Mouse (Mus musculus): ENCODE measurements around the gene Fggy.

Gene Fggy

GRCm38 (mm10) chr4:95788867-95789266, 231.6 kb downstream of the Fggy start:
- no peak for DNase-seq

DNA sequence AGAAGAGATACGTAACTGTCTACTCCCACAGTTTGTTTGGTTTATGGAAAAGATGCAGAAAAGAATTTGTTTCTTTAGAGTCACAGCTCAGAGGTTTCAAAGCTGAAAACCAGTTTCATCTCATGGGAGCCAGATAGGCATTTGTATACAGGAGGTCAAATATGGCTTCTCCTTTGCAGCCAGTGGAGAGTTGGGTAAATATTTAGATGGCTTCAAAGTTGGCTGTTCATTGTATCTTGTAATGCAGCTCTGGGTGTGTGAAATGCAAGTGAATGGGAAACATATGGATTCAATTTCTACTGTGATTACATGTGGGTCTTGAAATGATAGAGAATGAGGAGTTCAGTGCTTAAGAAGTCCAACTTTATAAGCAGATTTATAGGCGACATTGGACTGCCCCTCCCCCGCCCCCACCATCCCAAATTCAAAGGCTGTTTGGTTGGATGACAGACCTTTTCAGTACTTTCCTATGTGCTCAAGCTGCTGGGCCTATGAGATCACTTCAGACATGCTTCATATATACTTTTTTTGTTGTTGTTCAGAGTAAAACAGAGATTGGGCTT, 234.7 kb downstream of the Fggy start:
- no peak for DNase-seq

GRCm38 (mm10) chr4:95793647-95794328, 236.5 kb downstream of the Fggy start:
- DNase-seq, result no peak

DNA sequence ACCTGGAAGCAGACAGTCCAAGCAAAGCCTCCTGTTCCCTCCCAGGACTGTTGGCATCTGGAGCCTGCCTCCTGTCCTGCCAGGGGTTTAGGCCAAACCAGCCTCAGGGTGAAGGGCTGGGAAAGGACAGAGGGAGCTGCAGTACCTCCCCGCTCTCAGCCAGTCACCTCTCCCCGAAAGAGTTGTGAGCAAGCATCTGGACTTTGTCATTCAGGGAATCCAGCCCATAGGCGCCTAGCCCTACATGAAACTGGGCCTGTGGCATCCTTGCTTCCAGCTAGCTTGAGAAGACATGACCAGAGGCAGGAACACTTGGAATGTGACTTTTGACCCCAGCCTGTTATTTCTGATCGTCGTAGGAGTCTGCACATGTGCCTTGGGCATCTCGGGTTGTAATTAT, 237.3 kb downstream of the Fggy start:
- no peak for DNase-seq

GRCm38 (mm10) chr4:95795283-95795682, 238.0 kb downstream of the Fggy start:
- DNase-seq, result no peak

GRCm38 (mm10) chr4:95819650-95820049, 262.3 kb downstream of the Fggy start:
- no peak for DNase-seq

- DNase-seq, result no peak
These were observed 264.7 kb downstream of the Fggy start for GRCm38 (mm10) chr4:95821906-95822579.

- no peak for DNase-seq
These were observed 270.9 kb downstream of the Fggy start for GRCm38 (mm10) chr4:95828164-95828563.

GRCm38 (mm10) chr4:95830320-95830719, 273.0 kb downstream of the Fggy start:
- no peak for DNase-seq

DNA sequence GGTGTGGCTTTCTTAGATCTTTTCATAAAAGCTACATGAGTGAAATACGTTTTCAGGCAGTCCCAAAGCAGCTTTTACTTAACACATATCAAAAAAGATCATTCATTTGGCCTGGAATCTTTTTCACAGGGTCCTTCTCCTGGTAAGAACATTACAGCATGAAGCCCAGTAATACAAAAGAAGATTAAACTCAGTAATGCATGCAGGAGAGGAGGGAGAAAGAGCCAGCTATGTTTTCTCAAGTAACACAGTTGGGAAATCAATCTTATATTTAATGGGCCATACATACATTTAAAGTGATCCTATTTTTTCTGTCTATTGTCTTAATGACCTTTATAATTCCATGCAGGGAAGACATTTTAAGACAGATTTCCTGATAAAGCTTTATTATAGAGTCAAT, 282.6 kb downstream of the Fggy start:
- DNase-seq, result no peak

DNA sequence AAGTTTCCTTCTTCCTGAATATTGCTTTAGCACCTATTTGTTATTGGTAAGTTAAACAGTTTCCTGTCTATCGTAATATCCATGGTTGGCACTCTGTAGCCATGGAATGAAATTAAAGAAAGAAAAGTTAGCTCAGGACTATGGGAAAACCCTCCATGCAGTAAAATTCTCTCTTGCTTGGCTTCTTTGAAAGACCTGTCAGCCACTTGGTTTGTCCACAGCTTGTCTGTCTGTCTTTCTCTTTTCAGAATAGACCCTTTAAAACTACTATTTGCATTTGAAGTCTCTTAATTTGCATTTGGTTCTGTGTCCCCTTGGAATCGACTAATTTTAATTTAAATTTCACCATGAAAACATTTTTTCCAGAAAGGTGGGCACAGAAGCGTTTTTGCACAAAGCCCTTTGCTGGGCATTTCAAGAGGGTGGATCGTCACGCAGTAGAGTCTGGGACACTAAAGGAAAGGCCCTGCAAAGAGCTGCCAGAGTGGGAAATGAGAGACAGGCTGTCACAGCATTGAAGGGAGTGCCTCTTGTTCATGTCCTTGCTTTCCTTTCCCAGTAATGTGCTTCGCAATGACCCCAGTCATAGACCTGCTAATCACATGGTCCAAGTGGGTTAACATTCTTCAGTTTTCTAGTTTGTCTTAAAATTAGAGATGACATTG, 283.2 kb downstream of the Fggy start:
- no peak for DNase-seq

- no peak for DNase-seq
These were observed 288.8 kb downstream of the Fggy start for GRCm38 (mm10) chr4:95845981-95846617.

DNA sequence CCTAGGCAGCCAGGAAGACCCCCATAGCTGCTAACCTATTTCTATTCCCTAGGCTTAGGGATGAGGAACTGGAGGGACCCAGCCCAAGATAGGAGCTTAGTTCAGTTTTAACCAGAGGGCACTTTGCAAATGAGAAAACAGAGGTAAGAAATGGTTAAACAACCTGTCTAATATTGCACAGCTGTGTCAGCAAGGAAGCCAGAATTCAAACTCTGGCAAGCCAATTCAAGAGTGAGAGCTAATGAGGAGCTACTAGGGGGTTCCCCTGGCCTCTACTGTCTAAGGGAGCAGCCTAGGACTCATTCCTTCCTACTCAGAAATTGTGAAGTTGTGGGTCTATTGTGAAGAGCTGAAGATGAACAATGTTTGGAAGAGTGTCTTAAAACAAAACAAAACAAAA, 289.9 kb downstream of the Fggy start:
- no peak for DNase-seq

- no peak for DNase-seq
These were observed 290.4 kb downstream of the Fggy start for GRCm38 (mm10) chr4:95847664-95848063.

- no peak for DNase-seq
These were observed 292.2 kb downstream of the Fggy start for GRCm38 (mm10) chr4:95849497-95849896.

GRCm38 (mm10) chr4:95850044-95850739, 292.9 kb downstream of the Fggy start:
- DNase-seq, result no peak

DNA sequence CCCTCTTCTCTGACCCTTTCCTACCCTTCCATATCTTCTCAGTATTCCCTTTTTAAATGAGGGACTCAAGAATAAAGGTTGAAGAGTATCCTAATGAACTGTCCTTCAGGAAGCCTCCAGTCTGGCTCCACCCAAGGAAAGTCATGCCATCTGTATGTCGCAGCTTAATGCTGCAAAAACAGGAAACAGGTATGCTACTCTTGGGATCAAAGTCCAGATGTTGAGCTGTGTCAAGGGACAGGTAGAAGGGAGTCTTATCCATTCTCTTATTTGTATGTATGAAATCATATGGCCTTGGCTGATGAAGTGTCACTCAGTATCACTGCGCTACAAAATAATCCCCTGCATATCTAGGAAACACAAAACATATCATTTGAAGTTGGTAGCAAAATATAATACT, 294.9 kb downstream of the Fggy start:
- no peak for DNase-seq

DNA sequence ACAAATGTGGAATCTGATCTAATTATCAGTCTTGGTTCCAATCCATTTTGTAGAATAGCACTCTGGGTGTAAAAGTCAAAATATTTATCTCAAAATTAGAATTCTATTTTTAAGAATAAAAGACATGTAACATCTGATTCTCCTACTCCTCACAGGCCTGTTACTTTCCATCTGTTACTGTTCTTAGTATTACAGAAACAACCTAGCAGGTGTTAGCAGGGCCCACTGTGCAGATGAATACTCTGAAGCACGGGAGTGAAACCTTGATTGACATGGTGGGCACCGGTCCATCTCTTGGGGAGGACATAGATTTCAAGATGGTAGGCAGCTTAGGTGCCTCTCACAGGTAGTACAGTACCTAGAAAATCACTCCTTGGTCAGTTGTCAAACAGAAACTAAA, 298.7 kb downstream of the Fggy start:
- DNase-seq, result no peak

DNA sequence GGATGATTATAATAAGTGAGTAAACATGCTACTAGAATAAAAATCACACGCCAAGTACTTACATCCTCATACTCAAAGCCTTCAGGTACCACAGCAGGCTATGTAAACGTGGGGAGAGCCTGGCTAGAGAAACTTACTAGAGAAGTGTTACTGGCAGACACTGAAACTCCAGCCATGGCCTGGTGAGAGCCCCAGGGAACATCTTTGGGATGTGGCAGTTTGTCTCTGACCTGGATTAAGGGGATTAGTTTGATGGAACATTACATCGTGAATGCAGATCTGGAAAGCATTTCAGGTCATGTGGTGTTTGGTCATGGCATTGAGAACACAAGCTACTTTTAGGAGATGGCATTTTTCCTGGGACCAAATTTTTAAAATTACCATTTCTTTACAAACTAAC, 303.3 kb downstream of the Fggy start:
- DNase-seq, result no peak

GRCm38 (mm10) chr4:95861074-95861473, 303.8 kb downstream of the Fggy start:
- no peak for DNase-seq

GRCm38 (mm10) chr4:95861741-95862155, 304.4 kb downstream of the Fggy start:
- no peak for DNase-seq

GRCm38 (mm10) chr4:95862276-95862675, 305.0 kb downstream of the Fggy start:
- no peak for DNase-seq
